Mouse (Mus musculus) limb, embryonic 10.5 days (tissue): ENCODE measurements around the gene Dgkd. TPM values are rescaled to one million over a fixed set of nuclear protein-coding genes. Genes with fewer than 3 reads are reported as not detected.

Experiments
- DNase-seq: peaks from one replicate; pipeline ENCODE4 v3.0.0-alpha.2; 2017; ENCODE audit warnings: low spot score
- H3K27ac ChIP-seq: fragments of 300-500 bp; sonication (generic); 2 replicates; pipeline ENCODE4 v1.5.1; 2016; ENCODE audit warnings: mild to moderate bottlenecking
- H3K27me3 ChIP-seq: fragments of 300-500 bp; sonication (generic); 2 replicates; pipeline ENCODE4 v1.6.1; 2016; ENCODE audit warnings: low read depth, mild to moderate bottlenecking; ENCODE audit not compliant: poor library complexity, severe bottlenecking
- H3K36me3 ChIP-seq: fragments of 300-500 bp; sonication (generic); 2 replicates; pipeline ENCODE4 v1.6.1; 2016; ENCODE audit warnings: mild to moderate bottlenecking, moderate library complexity
- H3K4me1 ChIP-seq: fragments of 300-500 bp; sonication (generic); 2 replicates; pipeline ENCODE4 v1.6.1; 2016
- H3K4me3 ChIP-seq: fragments of 300-500 bp; sonication (generic); 2 replicates; pipeline ENCODE4 v1.5.1; 2016; ENCODE audit warnings: mild to moderate bottlenecking, moderate library complexity
- H3K9me3 ChIP-seq: fragments of 300-500 bp; sonication (generic); replicated peaks from 2 replicates; pipeline ENCODE4 v1.6.1; 2016; ENCODE audit warnings: mild to moderate bottlenecking
- WGBS: fragments of 180-500 bp; shearing (Covaris S2); methylation state at CpG from one replicate; pipeline ENCODE4 v1.1.7; 2016; 5-methylcytosine and 5-hydroxymethylcytosine counted together
- polyA plus RNA-seq: library from polyadenylated mRNA; unstranded; fragments of >200 nt; fragmentation: Nextera tagmentation; extraction: Ambion mirVana; gene quantifications from 2 replicates; pipeline ENCODE4 v1.2.1, GENCODE M21; 2016

Dgkd gene
- polyA plus RNA-seq, 1 experiment from 2014 or later, result 39.7 TPM

DNA sequence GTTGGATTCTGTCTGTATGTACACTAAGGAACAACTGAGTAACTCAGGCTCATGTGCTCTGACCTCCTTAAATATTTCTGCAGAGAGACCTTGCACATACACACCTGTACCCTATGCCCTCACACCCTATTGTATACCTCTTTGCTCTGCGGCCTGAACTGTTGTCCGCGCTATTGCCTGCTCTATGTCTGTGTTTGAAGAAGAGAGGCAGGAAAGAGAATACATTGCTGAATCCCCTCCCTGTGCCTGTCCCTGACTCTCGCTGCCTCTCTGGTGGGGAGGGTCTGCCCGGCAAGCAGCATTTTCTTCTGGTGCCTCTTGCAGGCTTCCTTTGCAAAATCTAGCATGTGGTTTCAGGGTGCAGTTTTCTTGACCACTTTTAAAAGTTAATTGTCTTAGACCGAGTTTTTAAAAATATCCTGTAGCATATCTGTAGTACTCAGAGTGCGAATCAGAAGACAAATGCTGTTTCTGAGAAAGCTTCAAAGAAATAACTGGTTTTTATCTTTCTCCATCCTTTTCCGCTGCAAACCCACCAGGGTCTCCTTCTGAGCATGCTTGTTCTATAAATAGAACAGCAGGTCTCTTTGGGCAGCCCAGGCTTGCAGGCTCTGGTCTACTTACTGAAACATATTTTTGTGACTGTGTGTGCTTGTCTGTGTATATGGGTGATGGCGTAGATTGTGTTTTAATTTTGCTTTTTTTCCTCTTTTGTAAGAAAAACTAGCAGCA, 24.6 kb downstream of the Dgkd start:
- Histone ChIP-seq H3K36me3 (peaks cover 21% of the 10 kb centered on the region), H3K4me1 (peaks cover 13% of the 10 kb centered on the region), H3K27me3 (no peaks in the 10 kb centered on the region), H3K4me3 (no peak overlapping the region), H3K9me3 (no peaks in the 10 kb centered on the region), H3K27ac (no peak overlapping the region)
- 85% methylated on average over 9 of the region's 9 CpGs for WGBS
- no peak for DNase-seq

DNA sequence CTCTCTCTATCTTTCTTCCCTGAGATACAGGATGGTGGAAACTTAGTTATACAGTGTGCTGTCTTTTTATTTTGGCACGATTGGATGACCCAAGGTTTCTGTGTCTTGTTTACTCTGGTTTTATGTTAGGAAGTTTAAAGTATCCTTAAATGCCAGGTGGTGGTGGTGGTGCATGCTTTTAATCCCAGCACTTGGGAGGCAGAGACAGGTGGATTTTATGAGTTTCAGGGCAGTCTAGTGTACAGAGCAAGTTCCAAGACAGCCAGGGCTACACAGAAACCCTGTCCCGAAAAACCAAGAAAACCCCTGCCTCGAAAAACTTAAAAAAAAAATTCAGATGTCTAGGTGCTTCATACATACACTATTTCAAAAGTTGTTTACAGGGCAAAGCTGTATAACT, 25.9 kb downstream of the Dgkd start:
- 92% methylated on average over 3 of the region's 3 CpGs for WGBS
- Histone ChIP-seq H3K4me1 (peaks cover 13% of the 10 kb centered on the region), H3K27me3 (no peaks in the 10 kb centered on the region), H3K9me3 (no peaks in the 10 kb centered on the region), H3K27ac (no peak overlapping the region), H3K36me3 (peaks cover 32% of the 10 kb centered on the region), H3K4me3 (no peak overlapping the region)
- no peak for DNase-seq

DNA sequence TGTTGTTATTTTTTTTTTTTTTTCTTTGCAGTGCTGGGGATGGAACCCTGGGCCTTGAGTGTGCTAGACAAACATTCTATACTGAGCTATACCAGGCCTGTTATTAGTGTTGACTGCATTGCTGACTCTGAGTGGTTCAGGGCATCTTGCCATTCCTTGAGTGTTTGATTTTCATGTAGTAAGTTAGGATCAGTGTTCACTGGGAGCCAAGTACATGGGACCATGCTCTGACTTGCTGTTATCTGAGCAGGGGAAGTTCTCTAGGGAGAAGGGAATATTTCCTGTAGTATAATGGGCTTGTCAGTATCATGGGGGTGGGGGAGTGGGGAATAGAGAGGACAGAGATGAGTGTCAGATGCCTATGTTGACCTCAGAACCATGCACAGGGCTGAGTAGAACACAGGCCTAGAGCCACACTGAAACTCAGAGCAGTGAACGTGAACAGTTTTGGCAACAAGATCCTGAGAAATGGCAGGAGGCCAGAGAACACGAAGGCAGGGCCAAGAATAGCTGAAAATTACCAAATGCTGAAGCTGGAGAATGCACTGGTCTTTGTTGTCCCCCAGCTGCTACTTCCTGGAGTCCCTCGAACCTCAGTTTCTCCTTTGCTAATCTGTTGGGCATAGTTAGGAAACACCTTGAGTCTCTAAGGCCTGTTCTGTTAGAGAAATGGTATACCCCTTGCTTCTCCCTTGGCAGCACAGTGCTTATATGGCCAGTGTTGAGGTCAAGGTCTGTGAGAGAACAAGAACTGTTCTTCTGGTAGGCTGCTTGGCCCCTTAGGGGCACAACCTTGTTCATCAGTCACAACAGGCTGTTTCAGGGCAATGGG, 26.6 kb downstream of the Dgkd start:
- Histone ChIP-seq H3K36me3 (peaks cover 39% of the 10 kb centered on the region), H3K27ac (no peak overlapping the region), H3K4me1 (peaks cover 13% of the 10 kb centered on the region), H3K9me3 (no peaks in the 10 kb centered on the region), H3K4me3 (no peak overlapping the region), H3K27me3 (no peaks in the 10 kb centered on the region)
- 91% methylated on average over 3 of the region's 3 CpGs for WGBS
- no peak for DNase-seq

DNA sequence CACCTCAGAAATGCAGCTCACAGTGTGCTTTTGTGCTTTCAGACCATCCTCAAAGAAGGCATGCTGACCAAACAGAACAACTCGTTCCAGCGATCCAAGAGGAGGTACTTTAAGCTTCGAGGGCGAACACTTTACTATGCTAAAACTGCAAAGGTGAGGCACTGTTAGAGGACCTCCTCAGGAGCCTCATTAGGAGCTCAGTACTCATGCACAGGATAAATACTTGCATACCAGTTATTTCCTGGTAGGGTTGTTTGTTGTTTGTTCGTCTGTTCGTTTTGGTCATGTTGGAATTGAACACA, 27.2 kb downstream of the Dgkd start:
- no peak for DNase-seq
- H3K27me3 ChIP-seq, result no peaks in the 10 kb centered on the region
- H3K4me3 ChIP-seq, result no peak overlapping the region
- no peak overlapping the region for H3K27ac ChIP-seq
- H3K36me3 ChIP-seq, result peaks cover 44% of the 10 kb centered on the region
- H3K9me3 ChIP-seq, result no peaks in the 10 kb centered on the region
- H3K4me1 ChIP-seq, result peaks cover 13% of the 10 kb centered on the region
- 94% methylated on average over 6 of the region's 6 CpGs for WGBS

DNA sequence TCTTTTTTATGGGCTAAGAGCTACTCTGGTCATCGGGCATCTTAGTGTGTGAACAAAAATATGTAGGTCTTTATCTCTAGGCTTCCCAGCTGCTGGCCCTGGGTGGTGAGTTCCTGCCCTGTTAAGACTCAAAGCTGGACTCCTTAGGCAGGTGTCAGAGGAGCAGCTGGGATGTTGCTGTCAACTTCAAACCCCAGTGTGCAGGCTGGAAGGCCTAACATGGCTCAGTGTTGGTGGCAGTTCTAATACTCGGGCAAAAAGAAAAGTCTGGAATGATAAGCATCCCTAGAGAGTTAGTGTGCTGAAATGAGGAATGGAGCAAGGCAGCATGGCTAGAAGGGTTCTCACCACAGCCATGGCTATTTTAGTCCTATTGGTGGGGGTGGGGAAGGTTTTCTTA, 27.8 kb downstream of the Dgkd start:
- DNase-seq, result no peak
- no peak overlapping the region for H3K27ac ChIP-seq
- WGBS, result 87% methylated on average over 2 of the region's 2 CpGs
- no peaks in the 10 kb centered on the region for H3K9me3 ChIP-seq
- no peaks in the 10 kb centered on the region for H3K27me3 ChIP-seq
- peaks cover 13% of the 10 kb centered on the region for H3K4me1 ChIP-seq
- peaks cover 48% of the 10 kb centered on the region for H3K36me3 ChIP-seq
- no peak overlapping the region for H3K4me3 ChIP-seq

DNA sequence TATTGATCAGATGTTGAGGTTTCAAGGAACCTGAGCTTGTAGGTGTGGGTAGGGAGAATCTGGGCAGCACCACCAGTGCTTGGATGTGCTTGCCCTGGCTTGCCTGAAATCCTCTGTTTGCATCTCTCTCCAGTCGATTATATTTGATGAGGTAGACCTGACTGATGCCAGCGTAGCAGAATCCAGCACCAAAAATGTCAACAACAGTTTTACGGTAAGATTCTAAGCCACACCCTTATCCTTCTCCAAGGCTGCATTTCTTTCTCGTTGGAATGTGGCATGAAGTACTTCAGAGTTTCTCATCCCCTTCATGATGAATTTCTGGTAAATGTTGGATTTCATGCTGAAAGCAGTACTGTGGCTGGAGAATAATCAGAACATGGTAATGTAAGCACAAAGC, 28.6 kb downstream of the Dgkd start:
- Histone ChIP-seq H3K36me3 (peaks cover 48% of the 10 kb centered on the region), H3K4me1 (peaks cover 13% of the 10 kb centered on the region), H3K4me3 (no peak overlapping the region), H3K27me3 (no peaks in the 10 kb centered on the region), H3K9me3 (no peaks in the 10 kb centered on the region), H3K27ac (no peak overlapping the region)
- WGBS, result 87% methylated on average over 4 of the region's 4 CpGs
- no peak for DNase-seq

DNA sequence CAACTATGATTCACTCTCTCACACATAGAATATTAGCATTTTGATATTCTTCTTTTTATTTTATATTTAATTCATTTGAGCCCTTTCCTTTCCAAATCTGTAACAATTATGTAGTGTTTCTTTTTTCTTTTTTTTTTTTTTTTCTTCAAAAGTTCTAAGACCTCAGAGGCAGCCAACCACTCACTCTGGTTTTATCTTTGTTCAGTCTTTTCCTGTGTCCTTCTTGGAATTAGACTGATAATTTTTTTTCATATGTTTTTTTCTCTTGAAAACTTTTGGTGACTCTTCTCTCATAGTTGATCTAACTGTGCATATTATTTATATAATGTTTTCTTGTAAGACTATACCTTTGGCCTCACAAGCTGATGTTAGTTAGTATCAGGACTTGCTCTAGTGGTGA, 29.5 kb downstream of the Dgkd start:
- Histone ChIP-seq H3K4me1 (peaks cover 9% of the 10 kb centered on the region), H3K9me3 (no peaks in the 10 kb centered on the region), H3K4me3 (no peak overlapping the region), H3K27me3 (no peaks in the 10 kb centered on the region), H3K36me3 (peaks cover 48% of the 10 kb centered on the region), H3K27ac (no peak overlapping the region)
- no peak for DNase-seq

DNA sequence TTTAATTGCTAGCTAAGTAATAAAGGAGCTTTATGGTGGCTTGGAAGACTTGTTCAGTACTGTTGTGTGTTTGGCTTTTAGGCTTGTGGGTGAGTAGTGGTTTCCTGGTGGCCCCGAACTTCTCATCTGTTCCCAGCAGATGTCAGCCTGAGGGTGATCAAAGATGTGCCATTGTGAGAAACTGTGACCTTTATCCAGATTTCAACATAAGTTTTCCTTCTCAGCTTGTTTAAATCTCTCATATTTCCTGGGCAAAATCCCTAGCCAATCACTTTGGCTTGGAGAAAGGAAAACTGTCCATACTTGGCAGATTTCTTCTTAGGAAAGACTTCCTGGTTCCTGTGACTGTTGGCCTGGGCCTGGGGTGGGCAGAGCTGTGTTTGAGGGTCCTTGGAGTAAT, 37.9 kb downstream of the Dgkd start:
- no peak overlapping the region for H3K27ac ChIP-seq
- 68% methylated on average over 1 of the region's 1 CpGs for WGBS
- no peaks in the 10 kb centered on the region for H3K36me3 ChIP-seq
- H3K4me1 ChIP-seq, result no peaks in the 10 kb centered on the region
- DNase-seq, result no peak
- no peaks in the 10 kb centered on the region for H3K9me3 ChIP-seq
- no peak overlapping the region for H3K4me3 ChIP-seq
- H3K27me3 ChIP-seq, result no peaks in the 10 kb centered on the region

DNA sequence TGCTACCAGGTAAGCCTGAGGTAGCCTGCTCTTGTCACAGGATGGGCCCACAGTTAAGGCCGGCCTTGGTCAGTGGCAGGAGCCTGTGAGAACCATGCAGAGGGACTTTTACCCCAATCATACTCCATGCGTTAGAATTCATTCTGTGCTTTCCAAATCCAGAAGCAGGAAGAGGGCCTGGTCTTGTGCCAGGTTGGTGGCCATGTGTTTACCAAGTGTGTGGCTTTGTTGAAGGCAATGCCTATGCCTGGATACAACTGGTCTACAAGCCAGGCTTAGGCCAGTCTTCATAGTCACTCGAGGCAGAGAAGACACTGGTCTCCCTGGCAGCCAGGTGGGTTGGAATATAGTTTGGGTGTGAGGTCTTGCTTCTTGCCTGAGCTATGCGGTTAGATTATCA, 38.5 kb downstream of the Dgkd start:
- Histone ChIP-seq H3K36me3 (no peaks in the 10 kb centered on the region), H3K27ac (no peak overlapping the region), H3K4me1 (no peaks in the 10 kb centered on the region), H3K4me3 (no peak overlapping the region), H3K27me3 (no peaks in the 10 kb centered on the region), H3K9me3 (no peaks in the 10 kb centered on the region)
- no peak for DNase-seq
- WGBS, result 86% methylated on average over 4 of the region's 4 CpGs

DNA sequence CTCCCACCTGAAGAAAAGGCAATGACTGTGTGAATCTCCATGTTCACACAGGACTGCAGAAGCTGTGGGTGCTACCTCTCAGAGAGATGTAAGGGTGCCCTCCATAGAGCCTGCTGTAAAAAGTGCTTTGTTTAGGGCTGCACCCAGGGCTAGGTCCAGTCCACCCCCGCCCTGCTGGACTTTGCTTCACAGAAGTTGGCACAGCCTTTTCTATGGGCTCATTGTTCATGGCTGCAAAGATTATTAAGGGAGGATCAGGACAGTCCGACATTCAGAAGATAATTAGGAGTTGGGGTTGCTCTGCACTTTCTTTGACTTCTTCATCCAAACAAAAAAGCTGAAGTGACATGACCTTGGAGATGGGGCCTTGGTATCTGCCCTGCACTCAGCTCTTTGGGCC, 39.4 kb downstream of the Dgkd start:
- H3K4me1 ChIP-seq, result no peaks in the 10 kb centered on the region
- WGBS, result 89% methylated on average over 2 of the region's 2 CpGs
- no peak overlapping the region for H3K4me3 ChIP-seq
- no peaks in the 10 kb centered on the region for H3K36me3 ChIP-seq
- no peak for DNase-seq
- H3K27me3 ChIP-seq, result no peaks in the 10 kb centered on the region
- no peak overlapping the region for H3K27ac ChIP-seq
- H3K9me3 ChIP-seq, result no peaks in the 10 kb centered on the region

DNA sequence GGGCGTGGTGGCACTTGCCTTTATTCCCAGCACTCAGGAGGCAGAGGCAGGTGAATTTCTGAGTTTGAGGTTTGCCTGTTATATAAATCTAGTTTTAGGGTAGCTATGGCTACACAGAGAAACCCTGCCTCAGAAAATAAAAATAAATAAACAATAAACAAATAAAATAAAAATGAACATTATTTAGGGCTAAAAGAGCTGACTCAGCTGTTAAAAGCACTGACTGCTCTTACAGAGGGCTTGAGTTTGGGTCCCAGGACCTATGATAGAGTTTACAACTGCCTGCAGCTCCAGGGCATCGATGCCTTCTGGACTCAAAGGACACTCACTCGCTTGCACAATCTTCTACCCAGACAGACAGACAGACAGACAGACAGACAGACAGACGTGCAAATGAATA, 40.3 kb downstream of the Dgkd start:
- H3K4me1 ChIP-seq, result no peaks in the 10 kb centered on the region
- H3K27ac ChIP-seq, result no peak overlapping the region
- no peaks in the 10 kb centered on the region for H3K27me3 ChIP-seq
- no peaks in the 10 kb centered on the region for H3K36me3 ChIP-seq
- WGBS, result 93% methylated on average over 4 of the region's 4 CpGs
- no peaks in the 10 kb centered on the region for H3K9me3 ChIP-seq
- H3K4me3 ChIP-seq, result no peak overlapping the region
- no peak for DNase-seq

DNA sequence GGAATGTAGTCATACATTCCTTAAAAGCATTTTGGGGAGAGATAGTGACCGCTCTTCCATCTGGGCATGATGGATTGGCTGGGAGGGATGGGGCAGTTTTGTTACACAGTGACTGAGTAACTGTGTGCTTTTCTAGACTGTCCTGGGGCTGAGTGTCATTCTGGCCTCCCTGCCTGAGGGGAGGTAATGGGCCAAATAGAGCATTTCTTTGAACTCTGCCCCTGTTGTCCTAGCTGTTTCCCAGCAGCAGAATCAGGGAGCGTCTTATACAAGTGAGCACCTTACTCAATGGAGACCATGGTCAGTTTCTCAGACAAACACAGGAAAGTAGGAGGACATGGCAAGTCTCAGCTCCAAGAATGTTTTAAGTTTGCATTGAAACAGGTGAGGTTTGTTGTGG, 43.8 kb downstream of the Dgkd start:
- Histone ChIP-seq H3K27ac (no peak overlapping the region), H3K27me3 (no peaks in the 10 kb centered on the region), H3K4me1 (no peaks in the 10 kb centered on the region), H3K9me3 (no peaks in the 10 kb centered on the region), H3K4me3 (no peak overlapping the region), H3K36me3 (peaks cover 7% of the 10 kb centered on the region; the same call in 1 of the 2 replicates)
- DNase-seq, result no peak
- WGBS, result 97% methylated on average over 2 of the region's 2 CpGs

DNA sequence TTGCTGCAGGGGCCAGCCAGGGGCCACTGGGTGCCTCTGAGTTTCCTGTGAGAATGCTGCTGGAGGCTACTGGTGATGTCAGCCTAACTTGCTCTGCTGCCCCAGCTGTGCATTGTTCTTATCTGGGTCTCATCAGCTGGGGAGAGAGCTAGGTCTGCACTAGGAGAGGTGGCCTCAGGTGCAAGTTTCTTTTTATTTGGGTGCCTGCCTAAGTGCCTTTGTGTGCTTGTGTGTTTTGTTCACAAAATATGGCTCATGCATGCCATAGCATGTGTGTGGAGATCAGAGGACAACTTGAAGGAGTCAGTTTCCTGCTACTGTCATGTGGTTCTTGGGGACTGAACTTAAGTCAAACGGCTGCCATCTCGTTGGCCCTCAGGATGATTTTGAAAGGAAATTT, 46.6 kb downstream of the Dgkd start:
- Histone ChIP-seq H3K4me1 (no peaks in the 10 kb centered on the region), H3K9me3 (no peaks in the 10 kb centered on the region), H3K36me3 (peaks cover 10% of the 10 kb centered on the region; the same call in 1 of the 2 replicates), H3K27ac (no peak overlapping the region), H3K27me3 (no peaks in the 10 kb centered on the region), H3K4me3 (no peak overlapping the region)
- DNase-seq, result no peak
- 92% methylated on average over 2 of the region's 2 CpGs for WGBS
